In the genomic region with DNA sequence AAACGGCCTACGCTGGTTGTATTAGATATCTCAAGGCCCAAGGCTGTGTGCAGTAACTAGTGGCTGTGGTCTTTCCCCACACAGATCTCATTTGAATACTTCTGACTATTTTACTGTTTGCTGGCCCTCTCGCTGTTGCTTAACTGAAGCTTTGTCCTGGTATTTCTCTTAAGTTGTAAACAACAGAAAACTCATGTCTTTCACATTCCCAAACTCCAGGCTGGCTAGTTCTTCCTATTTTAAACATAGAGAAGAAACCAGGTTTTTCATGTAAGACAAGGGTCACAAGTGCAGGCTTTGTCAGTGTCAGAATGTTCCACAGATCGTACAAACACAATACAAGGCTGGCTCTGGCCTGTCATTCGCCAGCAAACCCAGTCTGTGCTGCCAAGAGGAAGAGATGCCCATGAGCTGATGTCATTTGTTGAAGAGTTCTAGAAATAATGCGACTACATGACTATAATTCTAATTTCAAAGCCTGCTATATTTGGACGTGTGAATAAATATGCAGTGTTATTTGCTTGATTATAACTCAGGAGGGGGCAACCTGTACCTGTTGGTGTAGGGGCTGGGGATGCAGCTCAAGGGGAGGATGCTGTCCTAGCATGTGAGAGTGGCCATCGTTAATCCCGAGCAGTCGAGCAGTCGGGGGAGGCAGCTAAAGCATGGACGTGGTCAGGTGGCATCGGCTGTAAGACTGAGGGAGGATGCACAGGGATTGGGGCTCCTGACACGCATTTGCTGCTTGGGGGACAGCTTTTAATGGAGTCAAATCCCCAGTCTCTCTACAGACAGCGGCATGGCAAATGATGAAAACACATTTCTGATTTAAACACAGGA, we compare ENCODE assay signal across 10 mouse cellular contexts.
DNase-seq lines count a peak whose midpoint lies in the region; ATAC-seq and TF ChIP-seq lines count a peak whose summit lies in the region.
"Had no signal": no experiment of that assay in that cellular context is flagged by ENCODE, and none has a peak within 500 bp of the region (broad histone marks: within the 10 kb centered on the region; RNA-seq: fewer than 3 reads in every experiment).

No protein-coding gene starts in this region.

- WGBS in hindbrain, postnatal 0 days: 59% methylated on average over 15 of the region's 15 CpGs
- 85% methylated on average over 15 of the region's 15 CpGs for WGBS in hindbrain, embryonic 10.5 days
- WGBS in bone marrow, adult 2 months: 86% methylated on average over 15 of the region's 15 CpGs
- 72% methylated on average over 15 of the region's 15 CpGs for WGBS in lung, embryonic 15.5 days

- no peak overlapping the region for H3K9ac ChIP-seq in hindbrain, postnatal 0 days (replicated peaks; ENCODE audit: low read length)
- no peak overlapping the region for H3K9ac ChIP-seq in lung, embryonic 15.5 days
- H3K9ac ChIP-seq: liver, embryonic 13.5 days had no signal

- H3K4me3 ChIP-seq in hindbrain, postnatal 0 days (ENCODE audit: low read length): no peak overlapping the region
- H3K4me3 ChIP-seq in hindbrain, embryonic 10.5 days: no peak overlapping the region
- H3K4me3 ChIP-seq in bone marrow, adult 2 months (replicated peaks; ENCODE audit: control insufficient read depth, low read depth, low read length): no peak overlapping the region
- H3K4me3 ChIP-seq in lung, embryonic 15.5 days: no peak overlapping the region
- H3K4me3 ChIP-seq: erythroblast, embryonic 14.5 days; liver, embryonic 13.5 days had no signal

- peak overlapping the region; percentile 27; the same call in 1 of the 2 replicates for H3K27ac ChIP-seq in hindbrain, postnatal 0 days
- H3K27ac ChIP-seq in hindbrain, embryonic 10.5 days: no peak overlapping the region
- H3K27ac ChIP-seq in bone marrow, adult 2 months (ENCODE audit: control insufficient read depth, insufficient read depth, low read depth, low read length, poor library complexity): peak overlapping the region; percentile 58; the same call in 1 of the 2 replicates
- peak overlapping the region; percentile 47 for H3K27ac ChIP-seq in lung, embryonic 15.5 days
- H3K27ac ChIP-seq: liver, embryonic 13.5 days had no signal

- TF ChIP-seq CTCF in hindbrain, postnatal 0 days (IDR thresholded peaks at IDR 0.05; ENCODE audit: low read depth): no peak
- no peak for TF ChIP-seq CTCF in bone marrow, adult 2 months (IDR thresholded peaks at IDR 0.05; ENCODE audit: control insufficient read depth, insufficient read depth, low read length)

- H3K36me3 ChIP-seq in hindbrain, postnatal 0 days (ENCODE audit: insufficient read depth, low read length): peaks cover 35% of the 10 kb centered on the region
- H3K36me3 ChIP-seq in hindbrain, embryonic 10.5 days: peaks cover 94% of the 10 kb centered on the region
- peaks cover 39% of the 10 kb centered on the region for H3K36me3 ChIP-seq in lung, embryonic 15.5 days

- H3K4me1 ChIP-seq in hindbrain, postnatal 0 days (ENCODE audit: insufficient read depth, low read length): no peaks in the 10 kb centered on the region
- peaks cover 11% of the 10 kb centered on the region for H3K4me1 ChIP-seq in hindbrain, embryonic 10.5 days (replicated peaks)
- H3K4me1 ChIP-seq in bone marrow, adult 2 months (ENCODE audit: control insufficient read depth, insufficient read depth, low read length): no peaks in the 10 kb centered on the region; the same call in 1 of the 2 replicates
- H3K4me1 ChIP-seq in lung, embryonic 15.5 days: peaks cover 10% of the 10 kb centered on the region
- H3K4me1 ChIP-seq: liver, embryonic 13.5 days had no signal

- no peaks in the 10 kb centered on the region for H3K27me3 ChIP-seq in hindbrain, postnatal 0 days (ENCODE audit: insufficient read depth, low read length)
- no peaks in the 10 kb centered on the region for H3K27me3 ChIP-seq in hindbrain, embryonic 10.5 days (ENCODE audit: insufficient read depth, poor library complexity, severe bottlenecking)
- no peaks in the 10 kb centered on the region for H3K27me3 ChIP-seq in lung, embryonic 15.5 days
- H3K27me3 ChIP-seq: liver, embryonic 13.5 days had no signal

- peak; percentile 82 for ATAC-seq in hindbrain, postnatal 0 days
- ATAC-seq in lung, embryonic 15.5 days (ENCODE audit: borderline replicate concordance, extremely low read depth, low FRiP score, low TSS enrichment): no peak

- no peak overlapping the region for H3K4me2 ChIP-seq in hindbrain, postnatal 0 days (ENCODE audit: low read depth, low read length)
- no peak overlapping the region for H3K4me2 ChIP-seq in lung, embryonic 15.5 days
- H3K4me2 ChIP-seq: liver, embryonic 13.5 days had no signal

- no peaks in the 10 kb centered on the region for H3K9me3 ChIP-seq in hindbrain, postnatal 0 days (ENCODE audit: low read length)
- H3K9me3 ChIP-seq in hindbrain, embryonic 10.5 days: no peaks in the 10 kb centered on the region
- H3K9me3 ChIP-seq in lung, embryonic 15.5 days: no peaks in the 10 kb centered on the region
- H3K9me3 ChIP-seq: liver, embryonic 13.5 days had no signal

- DNase-seq in hindbrain, postnatal 0 days (ENCODE audit: low spot score): peak; percentile 43
- no peak for DNase-seq in hindbrain, embryonic 10.5 days (ENCODE audit: low spot score)
- peak; percentile 61 for DNase-seq in heart, adult 8-10 months (ENCODE audit: low spot score)
- DNase-seq in adrenal gland, adult 8-10 months: no peak
- no peak for DNase-seq in ovary, postnatal 14 days (ENCODE audit: low spot score)
- no peak for DNase-seq in right cerebral cortex, postnatal 4 days
- DNase-seq: liver, embryonic 13.5 days had no signal

- TF ChIP-seq POLR2A in bone marrow, adult 2 months (IDR thresholded peaks at IDR 0.05; ENCODE audit: borderline replicate concordance, control insufficient read depth, low read depth, low read length): no peak

Comparison
In these comparisons a context has a peak if more than half of its experiments do, and no peak if none do; other contexts are left out.
1. DNase-seq: peak in hindbrain, postnatal 0 days (single experiment) and heart, adult 8-10 months (single experiment); none in hindbrain, embryonic 10.5 days (single experiment), adrenal gland, adult 8-10 months (single experiment), ovary, postnatal 14 days (single experiment) and right cerebral cortex, postnatal 4 days (single experiment).